Mouse (Mus musculus) large intestine, adult 2 months (tissue): ENCODE data around the gene Galnt11. TPM values are rescaled to one million over a fixed set of nuclear protein-coding genes. Genes with fewer than 3 reads are reported as not detected.

Experiments used
- DNase-seq: peaks from one replicate; pipeline ENCODE4 v3.0.0-alpha.2; 2012; ENCODE audit warnings: low read depth, low spot score
- WGBS: fragments of 180-500 bp; shearing (Covaris S2); methylation state at CpG from one replicate; pipeline ENCODE4 v1.1.7; 2018; 5-methylcytosine and 5-hydroxymethylcytosine counted together
- polyA plus RNA-seq: library from polyadenylated mRNA; depleted of rRNA; stranded (reverse); fragments of >200 nt; gene quantifications from 2 replicates; pipeline ENCODE4 v1.2.3, GENCODE M21; 2012; rRNA removed

Galnt11 gene
- polyA plus RNA-seq, 1 experiment, result 9.7 TPM

GRCm38 (mm10) chr5:25252423-25252822 lies 30.7 kb downstream of the Galnt11 start:
- 29% methylated on average over 2 of the region's 2 CpGs for WGBS
- no peak for DNase-seq

GRCm38 (mm10) chr5:25252825-25253544 lies 31.3 kb downstream of the Galnt11 start:
- DNase-seq, result no peak
- WGBS, result 56% methylated on average over 8 of the region's 8 CpGs

GRCm38 (mm10) chr5:25254491-25254890 lies 32.8 kb downstream of the Galnt11 start:
- DNase-seq, result no peak

GRCm38 (mm10) chr5:25256686-25257085 lies 35.0 kb downstream of the Galnt11 start:
- WGBS, result 93% methylated on average over 2 of the region's 2 CpGs
- DNase-seq, result no peak

More at GRCm38 (mm10) chr5:25254491-25254890, 32.8 kb downstream of the Galnt11 start:
- WGBS, result 95% methylated on average over 4 of the region's 4 CpGs

DNA sequence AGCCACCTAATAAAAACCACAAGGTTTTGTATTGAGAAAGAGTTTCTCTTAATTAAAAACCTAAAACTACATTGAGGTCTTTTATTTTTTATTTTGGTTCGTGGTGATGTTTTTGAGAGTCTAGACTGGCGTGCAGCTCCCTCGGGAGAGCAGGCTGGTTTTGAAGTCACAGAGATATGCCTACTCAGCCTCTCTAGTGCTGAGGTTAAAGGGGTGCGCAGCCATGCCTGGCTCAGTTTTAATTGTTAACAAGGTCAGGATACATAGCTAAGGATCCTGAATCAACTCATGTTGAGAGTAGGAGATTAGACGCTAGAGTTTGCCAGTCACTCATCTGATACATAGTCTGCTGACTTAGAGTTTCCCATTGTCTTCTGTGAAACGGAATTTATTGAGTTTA lies 39.7 kb downstream of the Galnt11 start:
- WGBS, result 88% methylated on average over 6 of the region's 6 CpGs
- no peak for DNase-seq

DNA sequence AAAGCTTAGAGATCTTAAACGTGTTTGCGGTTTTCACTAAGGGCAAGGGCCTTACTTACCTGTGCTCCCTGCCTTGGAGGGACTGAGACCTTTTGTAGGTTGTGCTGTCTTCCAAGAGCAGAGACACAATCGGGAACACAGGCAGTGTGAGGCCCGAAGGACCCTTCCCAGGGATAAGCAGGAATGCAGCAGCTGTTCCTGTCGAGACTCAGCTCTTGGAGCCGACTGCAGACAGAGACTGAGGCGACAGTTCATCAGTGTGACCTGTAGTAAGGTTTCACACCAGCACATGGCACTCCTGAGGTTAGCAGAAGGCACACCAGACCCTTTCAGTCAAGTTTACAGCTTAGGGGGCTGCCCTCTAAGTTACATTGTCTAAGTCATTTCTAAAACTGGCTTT lies 40.6 kb downstream of the Galnt11 start:
- no peak for DNase-seq
- WGBS, result 83% methylated on average over 7 of the region's 7 CpGs

DNA sequence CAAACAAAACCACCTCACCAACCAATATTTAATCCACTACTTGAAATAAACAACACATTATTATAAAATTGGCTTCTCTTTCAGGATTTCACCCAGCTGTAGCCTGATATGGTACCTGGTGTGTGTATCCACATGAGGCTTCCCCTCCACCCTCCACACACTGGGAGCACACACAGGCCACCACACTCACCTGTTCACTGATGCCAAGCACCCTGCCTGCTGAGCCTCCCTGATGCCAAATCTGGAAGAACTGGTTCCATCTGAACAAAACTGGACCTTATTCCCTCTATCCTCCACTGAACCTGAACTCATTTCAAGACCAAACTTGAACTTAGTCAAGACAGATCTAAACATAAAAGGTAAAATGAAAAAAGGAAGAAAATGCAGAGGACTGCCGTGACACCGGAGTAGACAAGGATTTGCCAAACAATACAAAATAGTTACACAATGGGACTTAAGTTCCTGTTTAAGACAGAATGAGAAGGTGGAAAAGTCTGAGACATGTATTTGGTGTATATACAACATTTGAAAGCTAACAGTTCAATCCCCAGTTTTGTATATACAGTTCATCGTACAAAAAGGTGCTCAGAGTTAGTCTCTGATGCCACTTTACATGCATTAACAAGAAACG lies 46.7 kb downstream of the Galnt11 start:
- WGBS, result 92% methylated on average over 4 of the region's 4 CpGs
- DNase-seq, result no peak

GRCm38 (mm10) chr5:25275629-25276028 lies 53.9 kb downstream of the Galnt11 start:
- no peak for DNase-seq
- WGBS, result 86% methylated on average over 10 of the region's 10 CpGs

DNA sequence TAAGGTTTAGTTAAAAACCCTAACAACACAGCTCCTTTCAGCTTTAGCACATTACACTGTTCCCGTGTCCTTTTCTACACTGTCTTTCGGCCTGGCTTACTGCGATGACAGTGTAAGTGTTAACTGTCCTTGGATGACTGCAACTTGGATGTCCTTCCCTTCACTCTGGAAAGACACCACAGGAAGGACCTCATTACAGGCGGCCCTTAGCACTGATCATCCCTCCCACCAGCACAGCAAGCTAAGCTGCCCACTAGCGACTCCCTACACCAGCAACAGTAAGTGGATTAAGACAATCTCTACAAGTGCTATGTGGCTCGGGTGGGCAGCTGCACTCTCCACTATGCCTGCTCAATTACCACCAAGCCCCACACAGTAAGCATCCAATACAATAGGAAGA lies 54.7 kb downstream of the Galnt11 start:
- 91% methylated on average over 6 of the region's 6 CpGs for WGBS
- no peak for DNase-seq

GRCm38 (mm10) chr5:25283988-25284387 lies 62.3 kb downstream of the Galnt11 start:
- no peak for DNase-seq
- 94% methylated on average over 13 of the region's 13 CpGs for WGBS

DNA sequence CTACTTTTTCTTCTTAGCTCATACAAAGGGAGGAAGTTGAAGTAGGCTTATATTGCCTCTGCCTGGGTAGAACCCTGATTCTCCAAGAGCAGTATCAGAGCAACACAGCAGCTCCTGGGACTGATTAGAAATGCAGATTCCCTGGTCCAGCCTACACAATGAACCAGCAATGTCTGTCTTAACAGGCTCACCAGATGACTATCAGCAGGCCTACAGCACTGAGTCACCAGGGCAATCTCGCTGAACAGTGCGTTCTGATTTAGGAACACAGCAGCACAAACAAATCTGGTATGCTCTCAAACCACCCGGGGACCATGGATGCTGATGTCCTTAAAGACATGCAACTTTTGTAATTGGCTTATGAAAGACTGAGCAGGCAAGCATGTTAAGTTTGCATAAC lies 75.1 kb downstream of the Galnt11 start:
- DNase-seq, result no peak

GRCm38 (mm10) chr5:25310226-25310625 lies 88.5 kb downstream of the Galnt11 start:
- no peak for DNase-seq
- WGBS, result 97% methylated on average over 2 of the region's 2 CpGs

More for the DNA sequence above, 75.1 kb downstream of the Galnt11 start:
- 71% methylated on average over 3 of the region's 3 CpGs for WGBS

DNA sequence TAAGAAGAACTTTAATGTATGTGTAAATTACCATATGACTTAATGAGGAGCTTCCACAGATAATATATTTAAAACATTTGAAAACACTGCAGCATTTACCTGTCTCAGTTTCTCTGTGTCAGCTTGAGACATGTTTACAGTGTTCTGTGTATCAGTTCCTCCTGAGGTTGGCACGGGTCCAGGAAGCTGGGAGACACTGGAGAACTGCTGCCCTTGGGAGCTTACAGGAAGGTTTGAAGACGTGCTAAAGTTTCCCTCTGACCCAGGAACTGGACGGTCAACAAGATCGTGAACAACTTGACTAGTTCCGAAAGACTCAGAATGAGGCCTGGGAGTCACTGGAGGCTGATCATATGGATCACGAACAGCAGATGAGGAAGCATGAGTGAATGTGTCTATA lies 92.2 kb downstream of the Galnt11 start:
- WGBS, result 69% methylated on average over 6 of the region's 6 CpGs
- peak; percentile 6 for DNase-seq

Other genes with a start within 250 kb of the Galnt11 start
- gene Prkag2, start 121.3 kb upstream of the Galnt11 start, polyA plus RNA-seq, result 21.1 and 29.9 TPM in 2 replicates
- gene Galntl5, start 40.4 kb upstream of the Galnt11 start, polyA plus RNA-seq, result not detected in 2 replicates
- not detected in 2 replicates for gene E130116L18Rik, start 1.2 kb downstream of the Galnt11 start, polyA plus RNA-seq